Mouse (Mus musculus) embryo, embryonic 9.5 days (tissue): ENCODE results near the gene Fam185a.

Source experiments
- DNase-seq: peaks from one replicate; pipeline ENCODE4 v3.0.0-alpha.2; 2017; ENCODE audit errors: extremely low spot score

Fam185a gene

GRCm38 (mm10) chr5:21426666-21427065 is 1.9 kb downstream of the Fam185a start:
- no peak for DNase-seq

- DNase-seq, result no peak
Measured at GRCm38 (mm10) chr5:21434148-21434929, 9.6 kb downstream of the Fam185a start.

- DNase-seq, result no peak
Measured at GRCm38 (mm10) chr5:21436471-21436975, 11.8 kb downstream of the Fam185a start.

- DNase-seq, result no peak
Measured at GRCm38 (mm10) chr5:21438428-21438827, 13.7 kb downstream of the Fam185a start.

- DNase-seq, result no peak
Measured at GRCm38 (mm10) chr5:21439446-21440110, 14.8 kb downstream of the Fam185a start.

- DNase-seq, result no peak
Measured at GRCm38 (mm10) chr5:21440833-21441530, 16.2 kb downstream of the Fam185a start.

GRCm38 (mm10) chr5:21467387-21467786 is 42.6 kb downstream of the Fam185a start:
- no peak for DNase-seq

GRCm38 (mm10) chr5:21468100-21468499 is 43.3 kb downstream of the Fam185a start:
- no peak for DNase-seq

- DNase-seq, result no peak
Measured at GRCm38 (mm10) chr5:21478428-21478827, 53.7 kb downstream of the Fam185a start.

GRCm38 (mm10) chr5:21479746-21480145 is 55.0 kb downstream of the Fam185a start:
- no peak for DNase-seq

GRCm38 (mm10) chr5:21481521-21481920 is 56.8 kb downstream of the Fam185a start:
- DNase-seq, result no peak

- DNase-seq, result no peak
Measured at GRCm38 (mm10) chr5:21482446-21483222, 57.9 kb downstream of the Fam185a start.

- DNase-seq, result no peak
Measured at GRCm38 (mm10) chr5:21483275-21483674, 58.5 kb downstream of the Fam185a start.

- no peak for DNase-seq
Measured at GRCm38 (mm10) chr5:21485197-21485829, 60.6 kb downstream of the Fam185a start.

- DNase-seq, result no peak
Measured at GRCm38 (mm10) chr5:21486798-21487197, 62.0 kb downstream of the Fam185a start.

GRCm38 (mm10) chr5:21487306-21487705 is 62.5 kb downstream of the Fam185a start:
- no peak for DNase-seq

GRCm38 (mm10) chr5:21487716-21488115 is 63.0 kb downstream of the Fam185a start:
- no peak for DNase-seq

- no peak for DNase-seq
Measured at GRCm38 (mm10) chr5:21488506-21488905, 63.7 kb downstream of the Fam185a start.

GRCm38 (mm10) chr5:21489135-21489534 is 64.4 kb downstream of the Fam185a start:
- DNase-seq, result no peak

- no peak for DNase-seq
Measured at GRCm38 (mm10) chr5:21491469-21491868, 66.7 kb downstream of the Fam185a start.

GRCm38 (mm10) chr5:21492213-21492612 is 67.5 kb downstream of the Fam185a start:
- no peak for DNase-seq
